Mouse (Mus musculus) kidney, adult 9 months (tissue): ENCODE measurements at regions not wholly inside any gene's neighbourhood (a gene's known extent, or its start where the extent isn't known, plus 50 kb on each side); places are given as distances from the start of the nearest gene placed in this dataset.
"Not testable (repeated sequence)": the region's sequence is repeated elsewhere in the genome, so short reads cannot be mapped to it uniquely, and the experiment has no call there.

ENCODE experiments used
- DNase-seq: peaks from one replicate; pipeline ENCODE4 v3.0.0; 2022

DNA sequence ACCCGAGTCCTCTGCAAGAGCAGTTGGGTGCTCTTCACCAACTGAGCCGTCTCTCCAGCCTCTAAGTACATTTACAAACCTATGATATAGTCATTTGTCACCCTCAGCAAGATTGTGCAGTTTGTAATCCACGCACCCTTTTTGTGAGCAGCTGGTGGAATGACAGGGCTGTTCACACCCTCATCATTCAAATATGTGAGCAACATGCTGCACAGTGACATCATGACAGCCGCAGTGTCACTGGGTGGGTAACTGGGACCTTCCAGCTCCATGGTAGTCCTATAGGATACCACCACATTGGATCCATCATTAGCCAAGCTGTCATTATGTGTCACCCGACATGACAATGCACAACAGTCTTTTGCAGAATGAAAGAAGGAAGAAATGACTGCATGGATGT is 155.0 kb upstream of the Sulf2 start:
- no peak for DNase-seq

GRCm38 (mm10) chr2:166309882-166310281 is 154.4 kb upstream of the Sulf2 start:
- DNase-seq: no peak

DNA sequence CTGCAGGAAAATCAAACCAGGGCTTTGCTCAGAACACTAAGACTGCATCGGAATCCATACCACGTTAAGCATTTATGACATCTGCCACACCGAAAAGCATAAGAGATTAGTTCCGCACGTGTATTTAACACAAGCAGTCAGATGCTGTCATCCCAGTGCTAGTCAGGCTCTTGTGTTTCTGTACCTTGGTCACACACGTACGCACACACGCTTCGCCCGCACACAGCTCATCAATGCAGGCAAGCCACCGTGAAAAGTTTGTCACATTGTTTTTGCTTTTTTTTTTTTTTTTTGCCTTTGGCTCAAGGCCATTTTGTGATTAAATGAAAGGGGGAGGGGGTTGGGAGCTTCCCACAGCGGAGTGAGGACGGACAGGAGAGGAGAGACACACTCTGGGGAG is 152.1 kb upstream of the Sulf2 start:
- DNase-seq: no peak

- DNase-seq: no peak
These were observed 149.9 kb upstream of the Sulf2 start for GRCm38 (mm10) chr2:166305044-166306002.

- DNase-seq: no peak
These were observed 148.4 kb upstream of the Sulf2 start for GRCm38 (mm10) chr2:166303854-166304253.

- DNase-seq: peak; percentile 77
These were observed 145.7 kb upstream of the Sulf2 start for GRCm38 (mm10) chr2:166301161-166301560.

- DNase-seq: no peak
These were observed 139.2 kb upstream of the Sulf2 start for GRCm38 (mm10) chr2:166294672-166295071.

- DNase-seq: no peak
These were observed 137.5 kb upstream of the Sulf2 start for GRCm38 (mm10) chr2:166292987-166293386.

GRCm38 (mm10) chr2:166291266-166291665 is 135.8 kb upstream of the Sulf2 start:
- peak; percentile 14 for DNase-seq

DNA sequence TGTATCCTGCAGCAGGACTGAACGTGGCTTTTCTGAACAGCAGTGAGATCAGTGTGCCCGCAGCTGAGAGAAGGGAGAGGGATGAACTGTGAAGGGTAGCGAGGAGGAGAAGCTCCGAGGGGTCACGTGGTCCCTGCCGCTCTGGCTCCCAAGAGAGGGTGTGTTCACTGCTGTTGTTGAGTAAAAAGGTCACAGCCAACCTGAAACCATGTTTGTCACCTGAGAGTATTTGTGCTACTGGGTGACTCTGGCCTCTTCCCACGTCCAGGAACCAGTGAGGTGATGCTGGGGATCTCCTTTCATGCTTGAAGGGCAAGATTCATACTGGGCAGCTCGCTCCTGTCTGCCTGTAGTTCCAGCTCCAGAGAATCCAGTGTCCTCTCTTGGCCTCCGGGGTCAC is 135.4 kb upstream of the Sulf2 start:
- DNase-seq: no peak

- no peak for DNase-seq
These were observed 133.7 kb upstream of the Sulf2 start for GRCm38 (mm10) chr2:166289198-166289597.

DNA sequence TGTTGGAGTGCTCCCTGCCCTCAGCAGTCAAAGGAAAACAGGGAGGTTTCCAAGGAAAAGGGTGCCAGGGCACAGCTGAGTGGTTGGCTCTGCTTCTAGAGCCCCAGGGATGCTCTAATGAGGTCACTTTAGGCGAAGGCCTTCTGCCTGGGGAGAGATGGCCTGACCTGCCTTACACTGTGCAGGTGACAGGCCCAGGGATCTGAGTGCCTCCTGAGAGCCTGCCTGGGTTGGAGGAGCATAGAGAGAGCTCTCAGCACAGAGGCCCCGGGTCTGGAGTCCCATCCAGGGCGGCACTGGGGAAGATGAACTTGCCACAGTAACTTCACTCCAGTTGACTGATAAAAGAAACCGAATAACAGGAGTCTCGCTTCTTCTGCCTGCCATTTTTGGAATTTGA is 125.7 kb upstream of the Sulf2 start:
- DNase-seq: not testable (repeated sequence)

DNA sequence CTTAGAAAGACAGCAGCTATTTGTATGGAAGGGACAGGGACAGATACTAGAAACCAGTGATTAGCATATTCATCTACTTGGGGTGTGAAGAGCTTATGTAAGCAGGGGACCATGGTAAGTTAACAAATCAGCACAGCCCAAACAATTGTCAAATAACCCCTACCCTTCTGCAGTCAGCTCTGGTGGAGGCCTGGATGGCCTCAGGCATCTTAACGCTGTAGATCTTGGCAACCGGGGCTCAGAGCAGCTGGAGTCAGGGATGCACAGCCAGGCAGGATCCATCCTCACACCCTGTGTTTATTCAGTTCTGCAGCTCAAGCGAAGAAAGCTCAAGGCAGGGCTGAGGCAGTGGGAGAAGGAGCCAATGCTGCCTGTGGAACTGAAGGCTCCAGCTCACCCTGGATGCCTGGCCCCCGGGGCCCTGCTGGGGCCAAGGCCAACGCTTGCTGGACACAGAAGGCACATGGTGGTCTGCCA is 125.2 kb upstream of the Sulf2 start:
- DNase-seq: no peak

DNA sequence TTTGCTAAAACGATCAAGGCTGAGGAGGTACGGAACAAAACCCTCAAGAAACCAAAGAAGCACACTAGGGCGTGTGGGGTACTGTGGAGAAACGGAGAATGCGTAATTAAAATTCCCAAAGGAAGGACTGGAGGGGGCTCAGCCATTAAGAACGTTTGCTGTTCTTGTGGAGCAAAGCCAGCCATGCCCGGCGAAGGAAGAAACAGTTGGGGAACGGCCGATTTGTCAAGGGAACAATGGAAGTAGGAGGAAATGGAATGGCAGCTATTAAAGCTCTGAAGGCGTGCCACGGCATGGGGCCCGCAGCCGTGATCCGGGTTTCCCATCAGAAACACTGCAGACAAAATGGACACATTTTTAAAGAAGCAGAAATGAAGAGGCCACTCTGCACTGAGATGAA is 124.2 kb upstream of the Sulf2 start:
- DNase-seq: no peak

GRCm38 (mm10) chr2:166275398-166275797 is 119.9 kb upstream of the Sulf2 start:
- DNase-seq: no peak

DNA sequence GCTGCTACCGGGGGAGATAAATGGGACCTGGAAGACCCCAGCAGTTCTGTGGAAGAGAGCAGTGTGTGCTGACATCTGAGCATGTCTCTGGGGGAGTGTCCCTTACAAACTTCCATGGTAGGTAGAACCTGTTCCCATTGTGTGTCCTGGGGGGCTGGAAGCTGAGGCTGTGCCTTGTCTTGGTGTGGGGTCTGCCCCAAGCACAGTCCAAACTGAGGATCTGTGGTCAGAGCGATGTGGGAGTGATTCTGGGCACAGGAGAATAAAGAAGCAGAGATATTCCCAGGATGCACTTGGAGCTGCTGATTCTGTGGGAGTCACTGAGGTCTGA is 118.5 kb upstream of the Sulf2 start:
- no peak for DNase-seq

- DNase-seq: peak; percentile 86
These were observed 118.0 kb upstream of the Sulf2 start for GRCm38 (mm10) chr2:166273312-166274015.

DNA sequence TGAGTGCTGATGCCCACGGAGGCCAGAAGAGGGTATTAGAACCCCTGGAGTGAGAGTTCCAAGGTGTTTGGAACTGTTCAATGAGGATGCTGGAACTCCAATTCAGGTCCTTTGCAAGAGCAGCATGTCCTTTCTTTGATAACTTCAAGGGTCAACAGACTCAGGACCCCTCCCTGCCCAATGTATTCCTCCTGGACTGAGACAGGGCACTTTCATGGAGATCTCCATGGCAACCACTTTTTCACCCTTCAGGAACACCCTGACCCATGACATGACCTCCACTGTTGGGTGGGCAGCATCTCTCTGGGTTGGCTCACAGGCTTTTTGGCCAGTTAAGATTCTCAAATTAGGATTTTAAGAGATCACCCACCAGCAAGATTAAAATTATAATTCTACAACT is 117.4 kb upstream of the Sulf2 start:
- DNase-seq: no peak

DNA sequence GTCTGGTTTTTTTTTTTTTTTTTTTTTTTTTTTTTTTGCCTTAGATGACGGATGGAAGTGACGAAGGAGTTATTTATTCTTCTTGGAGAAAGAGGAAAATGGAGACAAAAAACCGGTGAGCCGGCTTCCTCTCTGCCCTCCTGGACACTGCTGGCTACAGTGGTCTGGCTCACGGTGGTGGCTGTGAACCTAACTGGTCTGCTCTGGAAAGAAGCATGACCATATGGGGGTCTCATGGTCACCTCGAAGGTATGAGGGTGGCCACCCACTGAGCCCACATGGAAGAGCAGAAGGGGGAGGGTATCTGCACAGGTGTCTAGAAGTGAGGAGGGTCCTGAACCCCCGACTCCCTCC is 116.7 kb upstream of the Sulf2 start:
- no peak for DNase-seq

DNA sequence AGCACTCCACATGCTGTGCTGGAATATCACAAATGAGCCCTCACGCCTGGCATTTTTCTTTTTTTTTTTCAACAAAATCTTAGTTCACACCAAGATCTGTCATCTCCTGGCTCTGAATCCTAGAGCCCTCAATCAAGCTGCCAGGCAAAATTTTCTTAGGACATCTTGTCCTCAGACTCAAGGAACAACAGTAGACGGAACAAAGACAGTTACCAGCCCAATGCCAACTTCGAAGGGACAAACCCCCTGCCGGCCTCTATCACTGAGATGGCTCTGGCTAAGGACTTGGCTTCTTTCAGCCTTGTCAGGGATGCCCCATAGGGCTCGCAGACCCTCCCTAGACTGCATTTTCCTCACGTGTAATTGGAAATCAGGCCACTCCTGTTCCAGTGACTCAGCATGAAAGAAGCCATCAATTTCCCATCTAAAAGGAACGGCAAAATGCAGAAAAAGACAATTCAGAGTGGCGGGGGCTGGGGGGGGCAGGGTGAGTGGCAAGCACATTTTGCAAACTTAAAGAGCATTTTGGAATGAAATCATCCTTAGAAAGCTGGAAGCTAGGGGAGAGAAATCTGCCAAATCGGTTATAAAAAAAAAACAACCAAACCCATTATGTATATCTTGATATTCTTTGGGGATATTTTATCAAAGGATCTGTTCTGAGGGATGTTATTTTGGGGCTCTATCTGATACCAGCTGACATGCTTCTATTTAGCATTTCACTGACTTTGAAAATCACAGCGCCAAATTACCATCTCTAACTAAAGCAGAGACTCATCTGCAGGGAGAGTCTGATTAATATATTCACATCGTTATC is 116.1 kb upstream of the Sulf2 start:
- no peak for DNase-seq

DNA sequence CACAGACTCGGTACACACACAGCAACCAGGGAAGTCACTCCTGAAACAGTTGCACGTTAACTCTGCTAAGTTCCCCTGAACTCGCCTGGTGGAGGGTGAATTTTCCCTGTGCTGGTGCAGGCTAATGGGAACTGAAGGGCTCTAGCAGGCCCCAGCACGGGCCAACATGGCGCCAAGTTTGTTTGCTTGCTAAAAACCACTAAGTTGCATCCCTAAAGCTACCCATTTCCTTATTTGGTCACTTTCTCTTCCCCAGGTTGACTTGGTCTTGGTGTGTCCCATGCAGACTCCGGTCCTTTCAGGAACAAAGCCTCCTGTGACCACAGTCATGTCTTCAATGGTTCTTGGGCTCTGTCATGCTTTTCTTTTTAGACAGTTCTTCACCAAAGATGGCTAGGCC is 114.5 kb upstream of the Sulf2 start:
- no peak for DNase-seq

GRCm38 (mm10) chr2:166266915-166267314 is 111.5 kb upstream of the Sulf2 start:
- DNase-seq: no peak

DNA sequence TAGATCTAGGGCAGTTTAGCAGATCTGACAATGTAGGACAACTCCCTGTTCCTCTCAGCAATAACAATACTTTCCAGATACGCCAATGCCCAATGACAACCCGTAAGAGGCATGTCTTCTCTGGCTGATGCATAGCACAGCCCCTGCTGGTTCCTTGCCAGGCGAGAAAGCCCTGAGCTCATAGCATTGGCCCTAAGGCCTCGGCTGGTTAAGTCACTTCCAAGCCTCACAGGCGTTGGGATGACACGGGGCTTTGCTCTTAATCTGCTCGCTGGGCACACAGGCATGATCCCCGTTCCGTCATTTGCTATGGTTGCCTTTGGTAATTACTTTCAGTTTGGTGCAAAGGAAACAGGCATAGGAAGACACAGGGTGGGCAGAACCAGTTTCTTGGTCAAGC is 111.0 kb upstream of the Sulf2 start:
- DNase-seq: no peak
